Mouse (Mus musculus) gastrocnemius, postnatal 10 days (tissue): ENCODE results near the gene Zdhhc11. TPM values are rescaled to one million over a fixed set of nuclear protein-coding genes. Genes with fewer than 3 reads are reported as not detected.

Experiments
- DNase-seq: peaks from one replicate; pipeline ENCODE4 v3.0.0; 2021; ENCODE audit warnings: mixed read lengths
- long read RNA-seq, 2 experiments: library from polyadenylated mRNA; stranded (forward); transcript quantifications; one replicate each; pipeline ENCODE4 v2.0.0; 2021
- total RNA-seq, 2 experiments: library from RNA; stranded (reverse); gene quantifications; 2 replicates each; pipeline ENCODE4 v1.2.3; 2021

The Zdhhc11 gene
- not detected for total RNA-seq
- long read RNA-seq, experiment 1 = 0 reads
- long read RNA-seq, experiment 2 = 0 reads

DNA sequence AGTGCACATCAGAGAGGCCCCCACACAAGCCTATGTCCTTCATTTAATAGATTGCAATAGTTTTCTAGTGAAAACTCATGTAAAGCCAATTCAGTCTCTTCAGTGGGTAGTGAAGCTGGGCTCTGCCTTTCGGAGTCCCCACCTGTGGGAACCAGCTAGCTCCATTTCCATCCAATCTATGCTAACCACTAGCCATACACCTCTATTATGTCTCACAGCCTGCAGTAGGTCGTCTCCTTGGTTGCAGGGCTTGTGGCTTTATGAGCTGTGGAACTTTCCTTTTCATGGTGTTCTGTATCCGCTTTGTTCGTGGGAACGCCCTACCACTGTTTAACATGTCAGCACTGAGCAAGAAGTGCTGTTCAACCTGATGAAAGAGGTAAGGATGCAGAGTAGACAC, at the start of gene Zdhhc11:
TSS of gene Zdhhc11 (plus strand) at position 301 of the 400 bp plus-strand sequence.
- DNase-seq = no peak

DNA sequence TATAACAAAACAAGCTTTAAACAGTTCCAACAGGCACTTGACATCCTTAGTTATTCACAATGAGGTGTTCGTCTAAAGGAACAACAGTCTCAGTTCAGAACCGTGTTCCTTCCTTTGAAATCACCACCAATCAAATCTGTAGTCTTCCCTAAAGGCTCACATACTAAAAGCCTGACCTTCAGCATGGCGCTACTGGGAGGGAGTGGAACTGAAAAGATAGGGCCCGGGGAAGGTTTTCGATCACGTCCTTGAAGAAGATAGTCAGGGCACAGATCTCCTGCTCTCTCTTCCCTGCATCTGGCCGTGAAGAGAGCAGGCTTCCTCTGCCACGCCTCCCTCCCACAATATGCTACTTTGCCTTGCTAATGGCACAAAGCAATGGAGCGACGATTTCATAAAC, 31.4 kb upstream of the Zdhhc11 start:
- DNase-seq = no peak

GRCm38 (mm10) chr13:73936938-73937320, 26.7 kb upstream of the Zdhhc11 start:
- no peak for DNase-seq

GRCm38 (mm10) chr13:73937321-73938176, 26.1 kb upstream of the Zdhhc11 start, which contains the start of the genes Trip13 and Brd9:
Trip13 (minus strand) TSS chr13:73937784.
Brd9 (plus strand) TSS chr13:73937811.
- peak; percentile 96 for DNase-seq

- no peak for DNase-seq
These were observed 25.5 kb upstream of the Zdhhc11 start for GRCm38 (mm10) chr13:73938177-73938560.

- no peak for DNase-seq
These were observed 24.6 kb upstream of the Zdhhc11 start for GRCm38 (mm10) chr13:73939101-73939500.

- DNase-seq = no peak
These were observed 19.0 kb upstream of the Zdhhc11 start for GRCm38 (mm10) chr13:73944606-73945005.

GRCm38 (mm10) chr13:73953551-73954130, 10.0 kb upstream of the Zdhhc11 start:
- no peak for DNase-seq

GRCm38 (mm10) chr13:73954666-73955065, 9.0 kb upstream of the Zdhhc11 start:
- DNase-seq = no peak

DNA sequence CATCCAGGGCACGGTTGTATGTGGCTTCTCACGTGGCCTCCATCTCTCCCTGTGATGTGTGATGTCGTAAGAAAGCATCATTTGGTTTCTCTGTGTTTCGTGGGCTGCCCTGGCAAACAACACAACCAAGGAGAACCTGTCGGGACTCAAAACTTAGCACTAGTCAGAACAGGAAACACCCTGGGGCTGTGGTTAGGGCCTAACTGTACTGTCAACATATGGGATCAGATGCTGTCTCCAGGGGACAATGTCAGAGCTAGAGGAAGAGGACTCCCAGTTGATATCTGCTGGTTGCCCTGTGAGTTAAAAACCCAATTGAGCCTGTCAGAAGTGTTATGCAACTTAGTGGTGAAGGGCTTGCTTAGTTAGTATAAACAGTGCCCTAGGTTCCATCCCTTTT, 8.1 kb upstream of the Zdhhc11 start:
- no peak for DNase-seq

DNA sequence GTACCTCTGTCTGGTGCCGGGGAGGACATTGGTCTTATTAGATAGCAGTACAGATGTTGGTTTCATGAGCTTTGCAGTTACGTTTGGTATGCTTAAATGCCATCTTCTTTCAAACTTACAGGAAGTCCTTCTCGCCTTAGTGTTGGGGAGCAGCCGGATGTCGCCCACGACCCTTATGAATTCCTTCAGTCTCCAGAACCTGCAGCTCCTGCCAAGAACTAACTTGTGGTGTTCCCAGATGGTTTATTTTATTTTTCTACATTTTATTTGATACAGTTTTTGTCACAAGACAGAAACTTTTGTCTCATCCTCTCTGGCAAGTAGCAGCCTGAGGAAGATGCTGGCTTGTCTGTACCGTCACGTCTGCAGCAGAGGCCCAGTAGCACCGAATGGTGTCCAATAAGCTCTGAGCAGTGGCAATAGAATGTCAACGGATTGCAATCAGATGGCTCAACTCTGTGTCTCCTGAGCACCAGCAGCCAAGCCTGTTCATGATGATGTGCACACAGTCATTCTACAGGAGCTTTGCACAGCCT, 3.5 kb upstream of the Zdhhc11 start:
- DNase-seq = no peak

- DNase-seq = no peak
These were observed 2.5 kb upstream of the Zdhhc11 start for GRCm38 (mm10) chr13:73961177-73961576.

- DNase-seq = peak; percentile 44
These were observed 7.1 kb downstream of the Zdhhc11 start for GRCm38 (mm10) chr13:73970545-73971448.

- DNase-seq = no peak
These were observed 10.9 kb downstream of the Zdhhc11 start for GRCm38 (mm10) chr13:73974523-73974922.

DNA sequence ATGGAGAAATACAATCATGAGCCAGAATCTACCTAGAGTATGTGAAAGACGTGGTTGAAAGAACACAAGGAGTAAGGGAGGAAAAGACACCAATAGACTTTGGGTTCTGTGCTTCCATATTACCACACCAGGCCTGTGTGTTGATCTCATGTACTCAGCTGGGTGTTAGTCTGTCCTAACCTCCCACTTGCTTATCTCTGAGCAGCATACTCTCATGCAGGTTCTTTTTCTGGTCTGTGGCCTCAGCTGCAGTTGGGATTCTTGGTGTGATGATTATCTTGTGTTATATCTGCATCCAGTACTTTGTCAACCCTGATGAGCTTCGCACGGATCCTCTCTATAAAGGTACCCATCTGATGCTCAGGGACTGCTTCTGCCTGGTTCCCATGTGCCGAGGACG, 13.3 kb downstream of the Zdhhc11 start:
- DNase-seq = no peak

GRCm38 (mm10) chr13:73990325-73990724, 26.7 kb downstream of the Zdhhc11 start:
- no peak for DNase-seq

- no peak for DNase-seq
These were observed 27.1 kb downstream of the Zdhhc11 start for GRCm38 (mm10) chr13:73990761-73991160.

GRCm38 (mm10) chr13:73991267-73991666, 27.6 kb downstream of the Zdhhc11 start:
- DNase-seq = no peak

GRCm38 (mm10) chr13:73996456-73996855, 32.8 kb downstream of the Zdhhc11 start:
- DNase-seq = no peak

GRCm38 (mm10) chr13:74000519-74000918, 36.9 kb downstream of the Zdhhc11 start:
- no peak for DNase-seq

DNA sequence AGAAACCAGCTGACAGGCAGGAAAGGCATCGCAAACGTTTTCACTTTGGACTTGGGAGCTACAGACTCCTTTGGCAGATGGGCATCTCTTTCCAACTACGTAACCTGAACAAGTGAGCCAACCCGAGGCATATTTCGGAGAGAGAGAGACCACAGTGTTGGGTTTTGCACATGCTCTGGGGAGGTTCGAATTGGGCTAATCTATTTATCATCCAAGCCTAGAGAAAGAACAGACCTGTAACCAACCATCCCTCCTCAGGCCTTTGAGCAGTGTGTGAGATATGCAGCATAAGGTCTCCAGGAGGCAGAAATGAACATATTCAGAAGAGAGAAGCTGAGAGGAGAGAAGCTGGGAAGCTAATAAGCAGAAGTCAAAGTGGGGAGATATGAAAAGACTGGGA, 37.3 kb downstream of the Zdhhc11 start:
- no peak for DNase-seq

GRCm38 (mm10) chr13:74001492-74001891, 37.8 kb downstream of the Zdhhc11 start:
- DNase-seq = no peak
